Mouse (Mus musculus): ENCODE measurements around the gene Tppp2. TPM values are rescaled to one million over a fixed set of nuclear protein-coding genes. Genes with fewer than 3 reads are reported as not detected.

Tppp2 gene
- total and polyA plus RNA-seq, 3 experiments, result not detected

DNA sequence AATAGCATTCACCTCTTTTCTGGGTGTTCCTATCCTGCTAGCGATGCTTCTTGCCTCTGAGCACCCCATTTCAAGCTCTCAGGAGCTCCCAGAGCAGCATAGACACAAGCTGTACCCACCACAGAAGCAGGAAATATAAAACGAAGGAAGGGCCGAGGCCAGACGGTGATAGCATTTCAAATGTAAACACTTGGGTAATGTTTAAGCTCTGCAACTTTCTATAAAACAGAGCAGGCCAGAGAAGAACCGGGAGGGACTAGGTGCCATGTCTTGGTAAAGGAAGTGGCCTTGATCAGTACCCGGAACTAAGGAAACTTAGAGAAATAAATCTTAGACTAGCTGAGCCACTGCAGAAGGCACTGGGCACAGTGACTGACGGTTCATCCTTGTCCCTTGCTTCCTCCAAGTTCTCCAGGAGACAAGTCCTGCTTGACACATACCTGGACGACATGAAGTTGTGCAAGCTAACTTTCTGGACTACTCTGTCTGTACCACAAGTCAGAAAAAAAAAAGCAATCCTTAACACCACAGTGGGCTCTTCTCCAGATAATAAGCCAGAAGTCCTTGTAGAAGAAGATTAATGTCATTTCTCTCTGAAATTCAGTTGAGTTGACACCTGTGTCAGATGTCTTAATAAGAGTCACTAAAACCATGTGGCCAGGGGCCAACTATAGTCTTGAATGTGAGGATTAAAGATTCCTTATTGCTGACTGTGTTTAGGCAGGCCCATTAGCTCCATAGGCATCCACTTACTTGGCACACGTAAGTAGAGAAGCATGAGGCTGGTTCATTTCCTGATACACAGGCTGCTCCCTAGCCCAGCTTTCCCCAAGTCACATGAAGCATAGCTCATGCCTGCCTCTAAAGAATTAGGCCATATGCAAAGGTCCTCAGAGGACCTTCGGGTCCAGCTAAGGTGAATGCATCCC is 14.1 kb downstream of the Tppp2 start:
- no peaks in the 10 kb centered on the region for H3K27me3 ChIP-seq (replicated peaks)
- in situ Hi-C loops (cut with MboI; ENCODE audit: low pct_ligation_motif_present, low pct_unique_long_range_greater_than_20kb, low sequenced_read_pairs), result no loop called here
- H3K79me2 ChIP-seq (replicated peaks; ENCODE audit: control insufficient read depth, extremely low read depth, insufficient read depth, poor library complexity, severe bottlenecking), result no peaks in the 10 kb centered on the region
- peaks cover 10% of the 10 kb centered on the region for H3K9me3 ChIP-seq (replicated peaks; ENCODE audit: low read length)
- no peak overlapping the region for H3K4me3 ChIP-seq (replicated peaks in 1 of 3; ENCODE audit: low read depth in 2 of 3, low read length in 2 of 3, poor library complexity in 1 of 3)
- no peak overlapping the region for H3K9ac ChIP-seq (ENCODE audit: insufficient read depth, low read depth)
- no peak for DNase-seq (ENCODE audit: extremely low read depth)
- H3K27ac ChIP-seq (ENCODE audit: insufficient read depth, low read depth), result no peak overlapping the region
- no peak for TF ChIP-seq RAD21 (IDR thresholded peaks at IDR 0.05; ENCODE audit: low read depth, low read length)
- TF ChIP-seq MXI1 (IDR thresholded peaks at IDR 0.05; ENCODE audit: low read depth, low read length), result no peak
- no peak for TF ChIP-seq IRF4 (IDR thresholded peaks at IDR 0.05; ENCODE audit: low read depth, low read length)
- no peak for TF ChIP-seq MAFK (IDR thresholded peaks at IDR 0.05; ENCODE audit: insufficient replicate concordance, low read length)
- no peak for TF ChIP-seq HCFC1 (IDR thresholded peaks at IDR 0.05; ENCODE audit: low read depth, low read length)
- no peak for TF ChIP-seq NRF1 (IDR thresholded peaks at IDR 0.05; ENCODE audit: low read depth, low read length)
- TF ChIP-seq UBTF (IDR thresholded peaks at IDR 0.05; ENCODE audit: low read depth, low read length), result no peak
- dilution Hi-C loops (cut with MboI; ENCODE audit: extremely low pct_ligation_motif_present, extremely low pct_unique_long_range_greater_than_20kb, low sequenced_read_pairs), result no loop called here
- H3K4me1 ChIP-seq (ENCODE audit: control insufficient read depth in 1 of 2, insufficient read depth in 2 of 2), result peaks cover 0 to 8% of the 10 kb centered on the region in 2 experiments; a peak in 2 of 4 replicates
- H3K4me2 ChIP-seq (ENCODE audit: insufficient read depth, low read depth, poor library complexity, severe bottlenecking), result no peak overlapping the region
- no peaks in the 10 kb centered on the region for H3K36me3 ChIP-seq (replicated peaks in 1 of 2; ENCODE audit: control insufficient read depth in 1 of 2, insufficient read depth in 1 of 2, low read length in 1 of 2)

DNA sequence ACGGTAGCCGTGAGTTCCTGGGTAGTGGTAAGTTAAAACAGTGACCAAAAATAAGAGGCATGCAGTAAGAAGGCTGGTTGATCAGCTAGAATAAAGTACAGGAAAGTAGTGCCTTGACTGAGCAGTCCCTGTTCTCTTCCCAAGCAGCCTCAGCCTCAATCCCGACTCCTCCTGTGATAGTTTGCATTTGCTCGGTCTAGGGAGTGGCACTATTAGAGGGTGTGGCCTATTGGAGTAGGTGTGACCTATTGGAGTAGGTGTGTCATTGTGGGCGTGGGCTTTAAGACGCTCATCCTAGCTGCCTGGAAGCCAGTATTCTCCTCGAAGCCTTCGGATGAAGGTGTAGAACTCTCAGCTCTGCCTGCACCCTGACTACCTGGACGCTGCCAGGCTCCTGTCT is 20.8 kb downstream of the Tppp2 start:
- Histone ChIP-seq H3K4me1 (ENCODE audit: control insufficient read depth in 1 of 2, insufficient read depth in 2 of 2) (peaks cover 2 to 15% of the 10 kb centered on the region in 2 experiments; a peak in 2 of 4 replicates), H3K36me3 (replicated peaks in 1 of 2; ENCODE audit: control insufficient read depth in 1 of 2, insufficient read depth in 1 of 2, low read length in 1 of 2) (no peaks in the 10 kb centered on the region), H3K9me3 (replicated peaks; ENCODE audit: low read length) (peaks cover 19% of the 10 kb centered on the region), H3K79me2 (replicated peaks; ENCODE audit: control insufficient read depth, extremely low read depth, insufficient read depth, poor library complexity, severe bottlenecking) (no peaks in the 10 kb centered on the region), H3K9ac (ENCODE audit: insufficient read depth, low read depth) (no peak overlapping the region), H3K27ac (ENCODE audit: insufficient read depth, low read depth) (no peak overlapping the region), H3K4me3 (replicated peaks in 1 of 3; ENCODE audit: low read depth in 2 of 3, low read length in 2 of 3, poor library complexity in 1 of 3) (no peak overlapping the region), H3K27me3 (replicated peaks) (no peaks in the 10 kb centered on the region), H3K4me2 (ENCODE audit: insufficient read depth, low read depth, poor library complexity, severe bottlenecking) (no peak overlapping the region)
- in situ Hi-C loops (cut with MboI; ENCODE audit: low pct_ligation_motif_present, low pct_unique_long_range_greater_than_20kb, low sequenced_read_pairs) (no loop called here), dilution Hi-C loops (cut with MboI; ENCODE audit: extremely low pct_ligation_motif_present, extremely low pct_unique_long_range_greater_than_20kb, low sequenced_read_pairs) (no loop called here)
- TF ChIP-seq SIN3A (IDR thresholded peaks at IDR 0.05; ENCODE audit: low read length), result no peak
- no peak for TF ChIP-seq TCF12 (IDR thresholded peaks at IDR 0.05; ENCODE audit: low read depth, low read length)
- TF ChIP-seq ZNF384 (IDR thresholded peaks at IDR 0.05; ENCODE audit: low read depth, low read length), result no peak
- TF ChIP-seq CTCF (conservative IDR thresholded peaks at IDR 0.05 in 1 of 2, IDR thresholded peaks at IDR 0.05 in 1 of 2; ENCODE audit: low read depth in 2 of 2, low read length in 2 of 2), result no peak
- no peak for TF ChIP-seq HCFC1 (IDR thresholded peaks at IDR 0.05; ENCODE audit: low read depth, low read length)
- DNase-seq (ENCODE audit: extremely low read depth), result no peak
